Mouse (Mus musculus): Measurements from ENCODE around the gene Tnfsfm13.

Gene Tnfsfm13

GRCm38 (mm10) chr11:69681314-69682208 is 14.3 kb downstream of the Tnfsfm13 start, which contains the start of gene Senp3:
TSS of gene Senp3 (minus strand) at chr11:69682084.
- peak; percentile 99 for DNase-seq (ENCODE audit: low read depth, low spot score)

- no peak for DNase-seq (ENCODE audit: low read depth, low spot score)
These were observed 15.6 kb downstream of the Tnfsfm13 start for GRCm38 (mm10) chr11:69680136-69680855.

- DNase-seq (ENCODE audit: low read depth, low spot score): no peak
These were observed 16.8 kb downstream of the Tnfsfm13 start for GRCm38 (mm10) chr11:69679144-69679543.

- DNase-seq (ENCODE audit: low read depth, low spot score): peak; percentile 100
These were observed 23.6 kb downstream of the Tnfsfm13 start, which contains the start of gene Eif4a1 for GRCm38 (mm10) chr11:69672211-69672706. TSS of gene Eif4a1 (minus strand) at chr11:69672423.

- DNase-seq (ENCODE audit: low read depth, low spot score): no peak
These were observed 24.2 kb downstream of the Tnfsfm13 start for GRCm38 (mm10) chr11:69671726-69672124.

GRCm38 (mm10) chr11:69670786-69671725 is 24.8 kb downstream of the Tnfsfm13 start:
- peak; percentile 86 for DNase-seq (ENCODE audit: low read depth, low spot score)

GRCm38 (mm10) chr11:69666665-69667005 is 29.3 kb downstream of the Tnfsfm13 start:
- no peak for DNase-seq (ENCODE audit: low read depth, low spot score)

GRCm38 (mm10) chr11:69665961-69666664 is 29.8 kb downstream of the Tnfsfm13 start, which contains the start of gene Cd68:
TSS of gene Cd68 (minus strand) at chr11:69666153.
- peak; percentile 90 for DNase-seq (ENCODE audit: low read depth, low spot score)

- DNase-seq (ENCODE audit: low read depth, low spot score): no peak
These were observed 30.4 kb downstream of the Tnfsfm13 start for GRCm38 (mm10) chr11:69665457-69665960.

- no peak for DNase-seq (ENCODE audit: low read depth, low spot score)
These were observed 31.1 kb downstream of the Tnfsfm13 start for GRCm38 (mm10) chr11:69664841-69665240.

GRCm38 (mm10) chr11:69663795-69664194 is 32.1 kb downstream of the Tnfsfm13 start:
- DNase-seq (ENCODE audit: low read depth, low spot score): no peak

GRCm38 (mm10) chr11:69662967-69663671 is 32.8 kb downstream of the Tnfsfm13 start:
- no peak for DNase-seq (ENCODE audit: low read depth, low spot score)

- DNase-seq (ENCODE audit: low read depth, low spot score): peak; percentile 97
These were observed 33.5 kb downstream of the Tnfsfm13 start, which contains the start of gene Mpdu1 for GRCm38 (mm10) chr11:69662213-69662966. TSS of gene Mpdu1 (minus strand) at chr11:69662642.

GRCm38 (mm10) chr11:69661221-69661881 is 34.5 kb downstream of the Tnfsfm13 start:
- DNase-seq (ENCODE audit: low read depth, low spot score): no peak

GRCm38 (mm10) chr11:69657462-69657881 is 38.4 kb downstream of the Tnfsfm13 start:
- DNase-seq (ENCODE audit: low read depth, low spot score): no peak

- DNase-seq (ENCODE audit: low read depth, low spot score): no peak
These were observed 39.1 kb downstream of the Tnfsfm13 start for GRCm38 (mm10) chr11:69656617-69657461.

GRCm38 (mm10) chr11:69656065-69656455 is 39.8 kb downstream of the Tnfsfm13 start:
- no peak for DNase-seq (ENCODE audit: low read depth, low spot score)
